Mouse (Mus musculus): Measurements from ENCODE around the gene Sptbn2. TPM values are rescaled to one million over a fixed set of nuclear protein-coding genes. Genes with fewer than 3 reads are reported as not detected.

The Sptbn2 gene
- polyA plus RNA-seq, 1 experiment from 2014 or later = 1.0 TPM

GRCm38 (mm10) chr19:4782891-4783290, 71.9 kb downstream of the Sptbn2 start:
- 85% methylated on average over 2 of the region's 2 CpGs for WGBS
- Histone ChIP-seq H3K9me3 (ENCODE audit: control insufficient read depth, low read length) (no peaks in the 10 kb centered on the region), H3K4me2 (ENCODE audit: low read depth, low read length) (no peak overlapping the region), H3K27me3 (ENCODE audit: control insufficient read depth, insufficient read depth, low read depth, low read length) (no peaks in the 10 kb centered on the region), H3K36me3 (ENCODE audit: control insufficient read depth, insufficient read depth, low read length) (peaks cover 52% of the 10 kb centered on the region), H3K4me3 (ENCODE audit: low read length) (no peak overlapping the region), H3K9ac (ENCODE audit: low read length) (no peak overlapping the region), H3K4me1 (replicated peaks; ENCODE audit: control insufficient read depth, insufficient read depth, low read length) (no peaks in the 10 kb centered on the region), H3K27ac (ENCODE audit: low read length) (no peak overlapping the region)
- no peak for ATAC-seq (ENCODE audit: low read depth)

- no peak overlapping the region for H3K27ac ChIP-seq (ENCODE audit: low read length)
Observed at GRCm38 (mm10) chr19:4785206-4785605, 74.2 kb downstream of the Sptbn2 start.

GRCm38 (mm10) chr19:4786313-4786712, 75.3 kb downstream of the Sptbn2 start:
- 91% methylated on average over 2 of the region's 2 CpGs for WGBS
- no peak overlapping the region for H3K9ac ChIP-seq (ENCODE audit: low read length)
- no peak for ATAC-seq (ENCODE audit: low read depth)

More at GRCm38 (mm10) chr19:4785206-4785605, 74.2 kb downstream of the Sptbn2 start:
- Histone ChIP-seq H3K4me1 (replicated peaks; ENCODE audit: control insufficient read depth, insufficient read depth, low read length) (peaks cover 3% of the 10 kb centered on the region; the same call in 1 of the 2 replicates), H3K4me2 (ENCODE audit: low read depth, low read length) (no peak overlapping the region), H3K9me3 (ENCODE audit: control insufficient read depth, low read length) (no peaks in the 10 kb centered on the region), H3K4me3 (ENCODE audit: low read length) (no peak overlapping the region), H3K36me3 (ENCODE audit: control insufficient read depth, insufficient read depth, low read length) (peaks cover 51% of the 10 kb centered on the region), H3K27me3 (ENCODE audit: control insufficient read depth, insufficient read depth, low read depth, low read length) (no peaks in the 10 kb centered on the region), H3K9ac (ENCODE audit: low read length) (no peak overlapping the region)
- ATAC-seq (ENCODE audit: low read depth) = no peak
- 77% methylated on average over 7 of the region's 7 CpGs for WGBS

GRCm38 (mm10) chr19:4793281-4793830, 82.4 kb downstream of the Sptbn2 start:
- under 1% methylated on average over 16 of the region's 16 CpGs for WGBS
- peak overlapping the region; percentile 72 for H3K9ac ChIP-seq (ENCODE audit: low read length)
- peak overlapping the region; percentile 72 for H3K27ac ChIP-seq (ENCODE audit: low read length)
- H3K4me3 ChIP-seq (ENCODE audit: low read length) = peak overlapping the region; percentile 69
- ATAC-seq (ENCODE audit: low read depth) = peak; percentile 53
- H3K27me3 ChIP-seq (ENCODE audit: control insufficient read depth, insufficient read depth, low read depth, low read length) = no peaks in the 10 kb centered on the region
- H3K9me3 ChIP-seq (ENCODE audit: control insufficient read depth, low read length) = no peaks in the 10 kb centered on the region
- H3K4me2 ChIP-seq (ENCODE audit: low read depth, low read length) = peak overlapping the region; percentile 82
- H3K36me3 ChIP-seq (ENCODE audit: control insufficient read depth, insufficient read depth, low read length) = peaks cover 14% of the 10 kb centered on the region
- peaks cover 24% of the 10 kb centered on the region for H3K4me1 ChIP-seq (replicated peaks; ENCODE audit: control insufficient read depth, insufficient read depth, low read length)

More at GRCm38 (mm10) chr19:4786313-4786712, 75.3 kb downstream of the Sptbn2 start:
- no peaks in the 10 kb centered on the region for H3K9me3 ChIP-seq (ENCODE audit: control insufficient read depth, low read length)
- peaks cover 11% of the 10 kb centered on the region for H3K4me1 ChIP-seq (replicated peaks; ENCODE audit: control insufficient read depth, insufficient read depth, low read length)
- no peak overlapping the region for H3K4me3 ChIP-seq (ENCODE audit: low read length)
- H3K4me2 ChIP-seq (ENCODE audit: low read depth, low read length) = no peak overlapping the region
- H3K27ac ChIP-seq (ENCODE audit: low read length) = no peak overlapping the region
- H3K27me3 ChIP-seq (ENCODE audit: control insufficient read depth, insufficient read depth, low read depth, low read length) = no peaks in the 10 kb centered on the region
- peaks cover 53% of the 10 kb centered on the region for H3K36me3 ChIP-seq (ENCODE audit: control insufficient read depth, insufficient read depth, low read length)

- WGBS = under 1% methylated on average over 31 of the region's 31 CpGs
- ATAC-seq (ENCODE audit: low read depth) = peak; percentile 98
Observed at GRCm38 (mm10) chr19:4793831-4794422, 83.0 kb downstream of the Sptbn2 start, which contains the start of gene Rbm4. Gene Rbm4, minus strand, starts transcription at chr19:4793901.

GRCm38 (mm10) chr19:4795929-4796328, 85.0 kb downstream of the Sptbn2 start:
- Histone ChIP-seq H3K27me3 (ENCODE audit: control insufficient read depth, insufficient read depth, low read depth, low read length) (no peaks in the 10 kb centered on the region), H3K4me1 (replicated peaks; ENCODE audit: control insufficient read depth, insufficient read depth, low read length) (peaks cover 15% of the 10 kb centered on the region), H3K9ac (ENCODE audit: low read length) (no peak overlapping the region), H3K4me2 (ENCODE audit: low read depth, low read length) (no peak overlapping the region), H3K36me3 (ENCODE audit: control insufficient read depth, insufficient read depth, low read length) (peaks cover 21% of the 10 kb centered on the region), H3K4me3 (ENCODE audit: low read length) (no peak overlapping the region), H3K9me3 (ENCODE audit: control insufficient read depth, low read length) (no peaks in the 10 kb centered on the region), H3K27ac (ENCODE audit: low read length) (no peak overlapping the region)
- WGBS = 54% methylated on average over 1 of the region's 1 CpGs
- no peak for ATAC-seq (ENCODE audit: low read depth)

More at GRCm38 (mm10) chr19:4793831-4794422, 83.0 kb downstream of the Sptbn2 start, which contains the start of gene Rbm4:
- peak within 1 kb of the TSS; percentile 69 for H3K4me3 ChIP-seq (ENCODE audit: low read length)
- peak within 1 kb of the TSS; percentile 72 for H3K9ac ChIP-seq (ENCODE audit: low read length)
- H3K4me2 ChIP-seq (ENCODE audit: low read depth, low read length) = peak within 1 kb of the TSS; percentile 82
- no peaks in the 10 kb centered on the region for H3K27me3 ChIP-seq (ENCODE audit: control insufficient read depth, insufficient read depth, low read depth, low read length)
- no peaks in the 10 kb centered on the region for H3K9me3 ChIP-seq (ENCODE audit: control insufficient read depth, low read length)
- H3K36me3 ChIP-seq (ENCODE audit: control insufficient read depth, insufficient read depth, low read length) = peaks cover 14% of the 10 kb centered on the region
- H3K4me1 ChIP-seq (replicated peaks; ENCODE audit: control insufficient read depth, insufficient read depth, low read length) = peaks cover 24% of the 10 kb centered on the region
- H3K27ac ChIP-seq (ENCODE audit: low read length) = peak within 1 kb of the TSS; percentile 72

- 92% methylated on average over 2 of the region's 2 CpGs for WGBS
- Histone ChIP-seq H3K9me3 (ENCODE audit: control insufficient read depth, low read length) (no peaks in the 10 kb centered on the region), H3K4me2 (ENCODE audit: low read depth, low read length) (no peak overlapping the region), H3K27ac (ENCODE audit: low read length) (no peak overlapping the region), H3K4me1 (replicated peaks; ENCODE audit: control insufficient read depth, insufficient read depth, low read length) (peaks cover 7% of the 10 kb centered on the region), H3K36me3 (ENCODE audit: control insufficient read depth, insufficient read depth, low read length) (peaks cover 29% of the 10 kb centered on the region), H3K9ac (ENCODE audit: low read length) (no peak overlapping the region), H3K4me3 (ENCODE audit: low read length) (no peak overlapping the region), H3K27me3 (ENCODE audit: control insufficient read depth, insufficient read depth, low read depth, low read length) (no peaks in the 10 kb centered on the region)
- ATAC-seq (ENCODE audit: low read depth) = no peak
Observed at GRCm38 (mm10) chr19:4797846-4798245, 86.9 kb downstream of the Sptbn2 start.

GRCm38 (mm10) chr19:4799083-4799482, 88.1 kb downstream of the Sptbn2 start:
- H3K27ac ChIP-seq (ENCODE audit: low read length) = no peak overlapping the region
- no peak overlapping the region for H3K4me3 ChIP-seq (ENCODE audit: low read length)
- H3K36me3 ChIP-seq (ENCODE audit: control insufficient read depth, insufficient read depth, low read length) = peaks cover 38% of the 10 kb centered on the region
- ATAC-seq (ENCODE audit: low read depth) = no peak
- no peak overlapping the region for H3K9ac ChIP-seq (ENCODE audit: low read length)
- H3K27me3 ChIP-seq (ENCODE audit: control insufficient read depth, insufficient read depth, low read depth, low read length) = no peaks in the 10 kb centered on the region
- no peaks in the 10 kb centered on the region for H3K9me3 ChIP-seq (ENCODE audit: control insufficient read depth, low read length)
- 92% methylated on average over 5 of the region's 5 CpGs for WGBS
- peaks cover 7% of the 10 kb centered on the region for H3K4me1 ChIP-seq (replicated peaks; ENCODE audit: control insufficient read depth, insufficient read depth, low read length)
- H3K4me2 ChIP-seq (ENCODE audit: low read depth, low read length) = no peak overlapping the region

Data from lung, embryonic 16.5 days (tissue).